Mouse (Mus musculus) liver, embryonic 11.5 days (tissue): Measurements from ENCODE around the gene Fshr. TPM values are rescaled to one million over a fixed set of nuclear protein-coding genes. Genes with fewer than 3 reads are reported as not detected.
"Not testable (repeated sequence)": the region's sequence is repeated elsewhere in the genome, so short reads cannot be mapped to it uniquely, and the experiment has no call there.

Source experiments
- ATAC-seq: fragments of 200-750 bp; cut with Nextera tagmentation; replicated peaks from 2 replicates; pipeline ENCODE4 v1.8.0; 2017; ENCODE audit warnings: moderate number of reproducible peaks, mild to moderate bottlenecking, moderate TSS enrichment, moderate library complexity; ENCODE audit not compliant: low FRiP score
- DNase-seq: peaks from one replicate; pipeline ENCODE4 v3.0.0-alpha.2; 2017; ENCODE audit warnings: low spot score
- H3K27ac ChIP-seq: fragments of 300-500 bp; sonication (generic); 2 replicates; pipeline ENCODE4 v1.5.1; 2014; ENCODE audit warnings: mild to moderate bottlenecking, low read depth, low read length, control low read depth
- H3K27me3 ChIP-seq: fragments of 300-500 bp; sonication (generic); replicated peaks from 2 replicates; pipeline ENCODE4 v1.6.1; 2014; ENCODE audit warnings: low read length, mixed read lengths; ENCODE audit not compliant: control insufficient read depth, insufficient read depth
- H3K36me3 ChIP-seq: fragments of 300-500 bp; sonication (generic); 2 replicates; pipeline ENCODE4 v1.6.1; 2014; ENCODE audit warnings: mild to moderate bottlenecking, low read length, moderate library complexity, mixed read lengths; ENCODE audit not compliant: control insufficient read depth, insufficient read depth
- H3K4me1 ChIP-seq: fragments of 300-500 bp; sonication (generic); replicated peaks from 2 replicates; pipeline ENCODE4 v1.6.1; 2014; ENCODE audit warnings: low read length, mixed read lengths; ENCODE audit not compliant: control insufficient read depth, insufficient read depth
- H3K4me2 ChIP-seq: fragments of 300-500 bp; sonication (generic); 2 replicates; pipeline ENCODE4 v1.6.1; 2014; ENCODE audit warnings: mild to moderate bottlenecking, control low read depth, moderate library complexity
- H3K4me3 ChIP-seq: fragments of 300-500 bp; sonication (generic); 2 replicates; pipeline ENCODE4 v1.5.1; 2014; ENCODE audit warnings: low read depth, low read length, control low read depth
- H3K9ac ChIP-seq: fragments of 300-500 bp; sonication (generic); 2 replicates; pipeline ENCODE4 v1.6.1; 2014; ENCODE audit warnings: low read depth, low read length, control low read depth
- H3K9me3 ChIP-seq: fragments of 300-500 bp; sonication (generic); 2 replicates; pipeline ENCODE4 v1.6.1; 2016; ENCODE audit warnings: low read length, inconsistent platforms, mixed read lengths; ENCODE audit not compliant: control insufficient read depth
- WGBS: fragments of 180-500 bp; shearing (Covaris S2); extraction: QIAGEN DNeasy Blood & Tissue Kit; methylation state at CpG from one replicate; pipeline ENCODE4 v1.1.7; 2014; 5-methylcytosine and 5-hydroxymethylcytosine counted together
- polyA plus RNA-seq: library from polyadenylated mRNA; unstranded; fragments of >200 nt; fragmentation: Nextera tagmentation; extraction: Ambion mirVana; gene quantifications from 2 replicates; pipeline ENCODE4 v1.2.1, GENCODE M21; 2014

Gene Fshr
- polyA plus RNA-seq, 1 experiment from 2014 or later = not detected

- Histone ChIP-seq H3K9ac (no peak overlapping the region), H3K4me3 (no peak overlapping the region), H3K4me2 (no peak overlapping the region), H3K27me3 (no peaks in the 10 kb centered on the region), H3K4me1 (no peaks in the 10 kb centered on the region), H3K9me3 (no peaks in the 10 kb centered on the region), H3K36me3 (no peaks in the 10 kb centered on the region), H3K27ac (no peak overlapping the region)
- ATAC-seq (no peak), DNase-seq (no peak)
These were observed 86.5 kb downstream of the Fshr start for GRCm38 (mm10) chr17:89113944-89114343.

DNA sequence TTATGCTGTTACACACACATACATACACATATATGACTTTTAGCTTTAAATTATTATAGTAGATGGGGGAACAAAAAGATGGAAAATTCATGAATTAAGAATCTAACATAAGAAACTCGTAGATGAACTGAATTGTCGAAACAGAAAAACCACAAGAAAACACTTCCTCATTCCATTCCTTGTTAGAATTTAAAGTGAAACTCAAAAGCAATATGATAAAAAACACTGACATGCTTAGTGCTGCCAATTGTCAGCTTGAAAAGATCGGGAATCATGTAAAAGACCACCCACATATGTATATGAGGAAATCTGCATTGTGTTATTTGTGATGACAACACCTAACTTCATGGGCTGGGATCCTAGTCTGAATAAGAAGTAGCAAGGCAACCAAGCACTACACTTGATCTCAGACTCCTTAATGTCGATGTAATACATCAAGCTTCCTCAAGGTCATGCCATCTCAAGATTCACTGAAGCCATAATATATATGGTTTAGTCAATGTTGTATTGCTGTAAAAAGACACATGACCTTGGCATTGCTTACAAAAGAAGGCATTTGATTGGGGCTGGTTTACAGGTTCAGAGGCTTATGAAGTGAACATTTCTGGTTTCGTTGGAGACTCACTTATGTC is 99.6 kb downstream of the Fshr start:
- no peak overlapping the region for H3K9ac ChIP-seq
- no peaks in the 10 kb centered on the region for H3K27me3 ChIP-seq
- no peak overlapping the region for H3K27ac ChIP-seq
- ATAC-seq = no peak
- no peak for DNase-seq
- no peak overlapping the region for H3K4me2 ChIP-seq
- no peaks in the 10 kb centered on the region for H3K36me3 ChIP-seq
- no peaks in the 10 kb centered on the region for H3K9me3 ChIP-seq
- H3K4me1 ChIP-seq = no peaks in the 10 kb centered on the region
- 62% methylated on average over 5 of the region's 5 CpGs for WGBS
- no peak overlapping the region for H3K4me3 ChIP-seq

DNA sequence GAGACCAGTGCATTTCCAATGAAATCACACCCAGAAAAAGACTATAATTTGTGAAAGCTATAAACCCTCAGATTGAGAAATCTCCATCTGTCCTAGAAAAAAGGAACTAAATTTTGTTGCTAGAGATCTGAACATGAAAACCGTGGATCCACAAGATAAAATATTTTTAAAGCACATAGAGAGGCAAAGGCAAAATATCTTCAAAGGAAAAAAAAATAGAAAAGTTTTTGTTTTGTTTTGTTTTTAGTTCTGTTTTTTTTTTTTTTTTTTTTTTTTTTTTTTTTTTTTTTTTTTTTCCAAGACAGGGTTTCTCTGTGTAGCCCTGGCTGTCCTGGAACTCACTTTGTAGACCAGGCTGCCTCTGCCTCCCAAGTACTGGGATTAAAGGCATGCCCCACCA is 100.7 kb downstream of the Fshr start:
- not testable (repeated sequence) for H3K9me3 ChIP-seq, DNase-seq, H3K27ac ChIP-seq, H3K27me3 ChIP-seq, H3K4me3 ChIP-seq, H3K4me1 ChIP-seq, H3K9ac ChIP-seq, H3K36me3 ChIP-seq, H3K4me2 ChIP-seq, ATAC-seq
- 69% methylated on average over 1 of the region's 1 CpGs for WGBS

DNA sequence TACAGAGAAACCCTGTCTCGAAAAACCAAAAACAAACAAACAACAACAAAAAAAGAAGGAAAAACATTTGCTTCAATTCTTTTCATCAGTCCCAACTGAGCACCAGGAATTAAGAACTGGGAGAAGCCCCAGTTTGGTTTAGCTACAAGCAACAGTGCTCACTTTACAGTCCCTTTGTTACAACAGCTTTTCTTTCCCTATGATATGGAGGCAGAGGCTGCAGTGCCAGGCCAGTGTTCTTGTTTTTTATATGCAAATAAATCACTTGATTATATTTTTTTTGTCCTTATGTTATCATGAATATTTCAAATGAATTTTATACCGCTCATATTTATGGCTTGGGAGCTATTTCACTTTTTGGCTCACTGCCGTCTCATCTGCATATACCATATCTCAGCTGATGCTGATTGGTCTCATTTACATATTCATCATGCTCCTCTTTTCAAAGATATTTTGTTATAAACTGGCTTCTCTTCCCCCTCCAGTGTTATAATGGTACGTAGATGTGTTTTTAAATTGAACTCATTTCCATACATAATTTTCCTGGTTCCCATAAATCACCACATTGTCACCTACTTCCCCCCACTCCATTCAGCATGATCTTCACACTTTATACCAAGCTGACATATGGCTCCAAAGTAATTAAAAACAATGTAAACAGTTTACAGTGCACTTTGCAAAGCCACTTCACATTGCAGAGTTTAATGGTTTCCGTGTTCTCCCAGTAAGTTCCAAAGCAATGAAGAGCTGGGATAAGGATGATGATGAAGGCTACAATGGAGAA is 110.6 kb downstream of the Fshr start:
- Histone ChIP-seq H3K27me3 (no peaks in the 10 kb centered on the region), H3K9me3 (no peaks in the 10 kb centered on the region), H3K4me3 (no peak overlapping the region), H3K9ac (no peak overlapping the region), H3K4me1 (no peaks in the 10 kb centered on the region), H3K36me3 (no peaks in the 10 kb centered on the region), H3K4me2 (no peak overlapping the region), H3K27ac (no peak overlapping the region)
- ATAC-seq (no peak), DNase-seq (no peak)
- WGBS = 84% methylated on average over 5 of the region's 5 CpGs

GRCm38 (mm10) chr17:89082897-89083296 is 117.6 kb downstream of the Fshr start:
- Histone ChIP-seq H3K36me3 (no peaks in the 10 kb centered on the region), H3K27me3 (no peaks in the 10 kb centered on the region), H3K4me3 (no peak overlapping the region), H3K9ac (no peak overlapping the region), H3K4me2 (no peak overlapping the region), H3K27ac (no peak overlapping the region), H3K4me1 (no peaks in the 10 kb centered on the region), H3K9me3 (no peaks in the 10 kb centered on the region)
- ATAC-seq = no peak
- 59% methylated on average over 2 of the region's 2 CpGs for WGBS
- no peak for DNase-seq

- H3K9ac ChIP-seq = no peak overlapping the region
- H3K4me2 ChIP-seq = no peak overlapping the region
- H3K9me3 ChIP-seq = no peaks in the 10 kb centered on the region
- H3K4me3 ChIP-seq = no peak overlapping the region
- no peaks in the 10 kb centered on the region for H3K4me1 ChIP-seq
- no peak overlapping the region for H3K27ac ChIP-seq
- H3K27me3 ChIP-seq = no peaks in the 10 kb centered on the region
- no peak for DNase-seq
- H3K36me3 ChIP-seq = no peaks in the 10 kb centered on the region
- ATAC-seq = no peak
- 83% methylated on average over 5 of the region's 5 CpGs for WGBS
These were observed 120.8 kb downstream of the Fshr start for GRCm38 (mm10) chr17:89079706-89080105.

DNA sequence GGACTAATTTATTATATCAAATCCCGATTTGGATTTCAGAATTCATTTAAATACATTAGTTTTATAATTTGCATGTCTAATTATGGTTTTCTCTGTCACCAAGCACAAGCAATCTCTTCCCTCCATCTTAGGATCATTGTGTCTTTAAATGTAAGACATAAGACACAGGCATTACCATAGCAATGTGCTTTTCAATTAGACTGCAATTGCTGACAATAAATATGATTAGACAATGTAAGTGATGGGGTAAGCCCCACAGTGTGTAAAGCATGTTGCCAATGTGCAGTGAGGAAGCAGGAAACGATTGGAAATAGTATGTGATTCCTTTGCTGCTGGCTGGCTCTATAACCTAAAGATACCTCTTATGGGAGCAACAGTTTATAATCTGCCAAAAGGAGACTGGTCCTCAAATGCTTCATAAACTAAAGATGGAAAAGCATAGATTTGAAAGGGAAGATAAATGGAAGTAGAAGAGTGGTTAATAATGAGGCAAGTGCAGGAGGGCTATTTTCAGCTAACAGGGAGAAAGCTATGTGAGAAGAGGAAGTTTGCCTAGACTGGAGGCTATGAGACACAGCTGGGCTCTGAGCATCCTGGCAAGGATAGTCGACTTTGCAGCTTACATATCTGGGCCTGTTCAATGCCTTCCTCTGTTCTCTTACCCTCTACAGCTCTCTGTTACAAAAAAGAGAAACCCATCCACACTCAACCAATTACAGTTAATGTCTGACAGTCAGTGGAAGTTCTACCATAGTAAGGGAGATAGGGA is 136.0 kb downstream of the Fshr start:
- Histone ChIP-seq H3K27ac (no peak overlapping the region), H3K9me3 (no peaks in the 10 kb centered on the region), H3K4me3 (no peak overlapping the region), H3K27me3 (no peaks in the 10 kb centered on the region), H3K4me1 (no peaks in the 10 kb centered on the region), H3K4me2 (no peak overlapping the region), H3K9ac (no peak overlapping the region), H3K36me3 (no peaks in the 10 kb centered on the region)
- 52% methylated on average over 3 of the region's 3 CpGs for WGBS
- ATAC-seq (no peak), DNase-seq (no peak)

DNA sequence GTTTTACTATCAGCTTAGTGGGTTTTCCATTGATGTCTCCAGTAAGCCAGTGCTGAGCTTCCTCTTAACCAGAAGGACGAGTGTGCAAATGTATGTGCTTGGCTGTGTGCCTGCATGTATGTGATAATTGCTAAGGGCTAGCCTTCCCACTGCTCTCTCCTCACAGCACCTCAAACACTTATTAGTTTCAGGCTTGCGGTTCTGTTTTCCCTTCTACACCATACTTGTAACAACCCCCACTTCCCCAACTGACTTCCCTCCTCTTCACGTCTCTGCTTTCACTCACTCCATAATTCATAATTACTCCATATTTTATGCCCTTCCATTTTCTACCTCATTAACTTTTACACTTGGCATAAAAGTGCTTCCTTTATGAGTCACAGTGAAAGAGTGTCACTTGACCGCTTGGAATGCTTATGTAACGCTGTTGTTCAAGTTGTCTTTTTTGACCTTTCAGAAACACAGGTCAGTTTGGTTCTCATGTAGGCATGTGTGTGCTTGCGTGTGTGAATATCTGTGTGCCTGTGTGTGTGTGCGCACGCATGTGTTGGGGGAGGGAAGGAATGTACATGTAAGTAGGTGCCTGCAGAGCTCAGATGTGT is 138.0 kb downstream of the Fshr start:
- no peaks in the 10 kb centered on the region for H3K4me1 ChIP-seq
- no peaks in the 10 kb centered on the region for H3K9me3 ChIP-seq
- H3K4me3 ChIP-seq = no peak overlapping the region
- H3K9ac ChIP-seq = no peak overlapping the region
- H3K27me3 ChIP-seq = no peaks in the 10 kb centered on the region
- H3K27ac ChIP-seq = no peak overlapping the region
- no peak for ATAC-seq
- whole genome bisulfite sequencing = 86% methylated on average over 8 of the region's 8 CpGs
- no peaks in the 10 kb centered on the region for H3K36me3 ChIP-seq
- no peak overlapping the region for H3K4me2 ChIP-seq
- DNase-seq = no peak
